Mouse (Mus musculus) central nervous system, embryonic 11.5 days (tissue): ENCODE results near the gene Tubb2b. TPM values are rescaled to one million over a fixed set of nuclear protein-coding genes. Genes with fewer than 3 reads are reported as not detected.

Source experiments
- polyA plus RNA-seq: library from polyadenylated mRNA; depleted of rRNA; stranded (reverse); fragments of >200 nt; gene quantifications from 2 replicates; pipeline ENCODE4 v1.2.3, GENCODE M21; 2012; rRNA removed

Gene Tubb2b
- 2,053 and 2,445 TPM in 2 replicates for polyA plus RNA-seq

GRCm38 (mm10) chr13:34130226-34130731, at the start of gene Tubb2b:
TSS of gene Tubb2b (minus strand) at chr13:34130466.

GRCm38 (mm10) chr13:34162491-34163303, 32.4 kb upstream of the Tubb2b start, which contains the start of gene Psmg4:
TSS of gene Psmg4 (plus strand) at chr13:34162964.

GRCm38 (mm10) chr13:34077492-34078271, 52.6 kb downstream of the Tubb2b start, which contains the start of gene Tubb2a:
TSS of gene Tubb2a (minus strand) at chr13:34078007.

Other genes with a start within 250 kb of the Tubb2b start
- 0.10 and 0.16 TPM in 2 replicates for gene Serpinb6c, start 224.8 kb downstream of the Tubb2b start, polyA plus RNA-seq
- 13.0 and 13.1 TPM in 2 replicates for gene Nqo2, start 165.8 kb downstream of the Tubb2b start, polyA plus RNA-seq
- gene Ripk1, start 128.1 kb downstream of the Tubb2b start, polyA plus RNA-seq, result 5.6 and 7.5 TPM in 2 replicates
- gene Serpinb6a, start 127.7 kb downstream of the Tubb2b start, polyA plus RNA-seq, result 31.5 and 38.5 TPM in 2 replicates
- 17.2 and 24.1 TPM in 2 replicates for gene Bphl, start 92.9 kb downstream of the Tubb2b start, polyA plus RNA-seq
- 352 and 414 TPM in 2 replicates for gene Tubb2a, start 52.5 kb downstream of the Tubb2b start, polyA plus RNA-seq
- gene Psmg4, start 32.5 kb upstream of the Tubb2b start, polyA plus RNA-seq, result 118 and 128 TPM in 2 replicates
- gene Slc22a23, start 214.7 kb upstream of the Tubb2b start, polyA plus RNA-seq, result 22.2 and 26.3 TPM in 2 replicates